Mouse (Mus musculus): ENCODE measurements around the gene Ppp1r3d. TPM values are rescaled to one million over a fixed set of nuclear protein-coding genes. Genes with fewer than 3 reads are reported as not detected.

Gene Ppp1r3d
- polyA plus RNA-seq, 1 experiment, result not detected

DNA sequence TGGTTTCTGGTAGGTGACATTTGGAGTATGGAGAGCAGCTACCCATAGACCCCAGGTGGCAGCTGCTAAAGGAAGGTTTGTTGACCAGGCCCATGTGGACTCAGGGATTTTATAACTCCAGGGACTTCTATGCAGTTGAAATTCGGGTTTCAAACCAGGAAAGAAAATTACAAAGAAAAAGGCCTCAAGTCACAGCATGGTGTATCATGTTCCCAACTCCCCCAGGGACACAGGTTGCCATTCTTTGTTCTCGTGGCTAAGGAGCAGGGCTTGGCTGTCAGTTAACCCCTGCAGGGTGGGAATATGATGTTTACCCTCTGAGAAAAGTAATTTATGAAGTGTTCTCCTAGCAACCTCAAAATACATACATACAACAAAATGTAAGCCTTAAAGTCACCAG is 36.0 kb upstream of the Ppp1r3d start:
- Histone ChIP-seq H3K36me3 (ENCODE audit: control insufficient read depth, insufficient read depth) (no peaks in the 10 kb centered on the region), H3K4me3 (ENCODE audit: insufficient read depth, poor library complexity, severe bottlenecking) (no peak overlapping the region), H3K27me3 (ENCODE audit: control insufficient read depth, insufficient read depth, insufficient read length) (no peaks in the 10 kb centered on the region), H3ac (ENCODE audit: control insufficient read depth, insufficient read length, low read depth) (no peak overlapping the region), H3K79me3 (ENCODE audit: low read depth) (no peaks in the 10 kb centered on the region), H3K79me2 (ENCODE audit: control insufficient read depth, insufficient read depth) (no peaks in the 10 kb centered on the region)
- TF ChIP-seq MAX (IDR thresholded peaks at IDR 0.05) (no peak), MYOG (IDR thresholded peaks at IDR 0.05; ENCODE audit: control insufficient read depth, extremely low read depth, insufficient read length) (no peak), FOSL1 (IDR thresholded peaks at IDR 0.05; ENCODE audit: insufficient read depth, low read length, poor library complexity, severe bottlenecking) (no peak), MYOD1 (IDR thresholded peaks at IDR 0.05; ENCODE audit: control insufficient read depth, insufficient read length, low read depth) (no peak), CEBPB (IDR thresholded peaks at IDR 0.05; ENCODE audit: low read depth) (no peak)

DNA sequence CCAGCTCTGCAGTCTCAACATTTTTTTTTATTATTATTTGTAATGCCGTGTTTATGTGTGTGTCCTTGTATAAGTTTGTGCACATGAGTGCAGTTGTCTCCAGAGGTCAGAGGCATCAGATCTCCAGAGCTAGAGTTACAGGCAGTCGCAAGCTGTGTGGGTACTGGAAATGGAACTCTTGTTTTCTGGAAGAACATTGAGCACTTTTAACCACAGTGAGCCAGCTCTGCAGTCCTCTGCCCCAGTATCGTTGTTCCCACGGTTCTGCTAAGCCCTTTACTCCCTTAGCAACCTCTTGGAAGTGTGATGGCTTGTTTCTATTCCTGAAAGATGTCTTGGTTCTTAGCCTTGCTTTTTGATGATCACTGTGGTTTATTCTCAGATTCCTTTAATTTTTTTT is 35.1 kb upstream of the Ppp1r3d start:
- H3K79me3 ChIP-seq (ENCODE audit: low read depth), result no peaks in the 10 kb centered on the region
- no peak overlapping the region for H3K4me3 ChIP-seq (ENCODE audit: insufficient read depth, poor library complexity, severe bottlenecking)
- H3K36me3 ChIP-seq (ENCODE audit: control insufficient read depth, insufficient read depth), result no peaks in the 10 kb centered on the region
- H3K27me3 ChIP-seq (ENCODE audit: control insufficient read depth, insufficient read depth, insufficient read length), result no peaks in the 10 kb centered on the region
- no peaks in the 10 kb centered on the region for H3K79me2 ChIP-seq (ENCODE audit: control insufficient read depth, insufficient read depth)
- no peak overlapping the region for H3ac ChIP-seq (ENCODE audit: control insufficient read depth, insufficient read length, low read depth)
- TF ChIP-seq USF1 (IDR thresholded peaks at IDR 0.05; ENCODE audit: low read depth), result no peak
- TF ChIP-seq FOSL1 (IDR thresholded peaks at IDR 0.05; ENCODE audit: insufficient read depth, low read length, poor library complexity, severe bottlenecking), result no peak
- TF ChIP-seq CEBPB (IDR thresholded peaks at IDR 0.05; ENCODE audit: low read depth), result no peak
- no peak for TF ChIP-seq MAX (IDR thresholded peaks at IDR 0.05)
- no peak for TF ChIP-seq CTCF (IDR thresholded peaks at IDR 0.05; ENCODE audit: control insufficient read depth, insufficient read depth, insufficient read length)
- TF ChIP-seq MYOG (IDR thresholded peaks at IDR 0.05; ENCODE audit: control insufficient read depth, extremely low read depth, insufficient read length), result no peak
- no peak for TF ChIP-seq MYOD1 (IDR thresholded peaks at IDR 0.05; ENCODE audit: control insufficient read depth, insufficient read length, low read depth)

DNA sequence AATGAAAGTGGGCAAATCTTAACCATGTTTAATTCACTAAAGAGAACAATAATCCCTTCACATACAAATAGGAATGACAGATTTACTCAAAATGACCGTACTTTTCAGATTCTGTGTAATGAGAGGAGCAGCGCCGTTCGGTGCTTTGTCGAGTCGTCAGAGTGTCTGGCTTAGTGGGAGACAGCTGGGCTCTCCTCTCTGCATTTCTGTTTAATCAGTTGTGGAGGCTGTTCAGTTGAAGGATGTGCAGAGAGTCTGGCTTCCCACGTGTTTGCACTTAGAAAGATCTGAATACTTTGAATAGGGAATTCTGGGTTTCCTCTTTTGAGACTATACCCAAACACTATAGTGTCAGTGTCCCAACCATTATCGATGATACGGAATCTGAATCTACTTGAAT is 23.0 kb upstream of the Ppp1r3d start:
- Histone ChIP-seq H3K4me3 (ENCODE audit: insufficient read depth, poor library complexity, severe bottlenecking) (no peak overlapping the region), H3K79me3 (ENCODE audit: low read depth) (no peaks in the 10 kb centered on the region), H3ac (ENCODE audit: control insufficient read depth, insufficient read length, low read depth) (no peak overlapping the region), H3K36me3 (ENCODE audit: control insufficient read depth, insufficient read depth) (no peaks in the 10 kb centered on the region), H3K27me3 (ENCODE audit: control insufficient read depth, insufficient read depth, insufficient read length) (no peaks in the 10 kb centered on the region), H3K79me2 (ENCODE audit: control insufficient read depth, insufficient read depth) (no peaks in the 10 kb centered on the region)
- TF ChIP-seq CTCF (IDR thresholded peaks at IDR 0.05; ENCODE audit: control insufficient read depth, insufficient read depth, insufficient read length), result no peak
- TF ChIP-seq FOSL1 (IDR thresholded peaks at IDR 0.05; ENCODE audit: insufficient read depth, low read length, poor library complexity, severe bottlenecking), result no peak
- no peak for TF ChIP-seq CEBPB (IDR thresholded peaks at IDR 0.05; ENCODE audit: low read depth)
- TF ChIP-seq USF1 (IDR thresholded peaks at IDR 0.05; ENCODE audit: low read depth), result no peak
- no peak for TF ChIP-seq MYOD1 (IDR thresholded peaks at IDR 0.05; ENCODE audit: control insufficient read depth, insufficient read length, low read depth)
- no peak for TF ChIP-seq MYOG (IDR thresholded peaks at IDR 0.05; ENCODE audit: control insufficient read depth, extremely low read depth, insufficient read length)
- no peak for TF ChIP-seq MAX (IDR thresholded peaks at IDR 0.05)

DNA sequence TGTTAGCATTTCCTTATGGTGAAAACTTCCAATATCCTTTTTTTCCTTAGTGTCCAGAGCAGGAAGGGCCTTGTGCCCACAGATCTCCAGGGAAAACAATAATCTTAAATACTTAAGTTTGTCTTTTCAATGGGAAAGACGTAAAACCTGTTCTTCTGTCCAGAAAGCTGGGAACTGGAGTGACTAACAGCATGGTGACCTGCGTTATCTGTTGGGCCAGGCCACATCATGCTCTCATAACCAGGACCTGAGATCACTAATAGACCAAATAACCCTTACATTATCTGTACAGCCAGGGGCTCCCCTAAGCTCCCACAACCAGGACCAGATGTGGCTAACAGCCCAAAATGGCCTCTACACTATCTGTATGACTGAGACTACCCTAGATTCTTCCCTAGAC is 19.6 kb upstream of the Ppp1r3d start:
- TF ChIP-seq MYOD1 (IDR thresholded peaks at IDR 0.05; ENCODE audit: control insufficient read depth, insufficient read length, low read depth) (no peak), CEBPB (IDR thresholded peaks at IDR 0.05; ENCODE audit: low read depth) (no peak), MYOG (IDR thresholded peaks at IDR 0.05; ENCODE audit: control insufficient read depth, extremely low read depth, insufficient read length) (no peak), MAX (IDR thresholded peaks at IDR 0.05) (no peak), FOSL1 (IDR thresholded peaks at IDR 0.05; ENCODE audit: insufficient read depth, low read length, poor library complexity, severe bottlenecking) (no peak), CTCF (IDR thresholded peaks at IDR 0.05; ENCODE audit: control insufficient read depth, insufficient read depth, insufficient read length) (no peak)
- H3K79me2 ChIP-seq (ENCODE audit: control insufficient read depth, insufficient read depth), result no peaks in the 10 kb centered on the region
- H3ac ChIP-seq (ENCODE audit: control insufficient read depth, insufficient read length, low read depth), result no peak overlapping the region
- H3K4me3 ChIP-seq (ENCODE audit: insufficient read depth, poor library complexity, severe bottlenecking), result no peak overlapping the region
- H3K36me3 ChIP-seq (ENCODE audit: control insufficient read depth, insufficient read depth), result no peaks in the 10 kb centered on the region
- no peaks in the 10 kb centered on the region for H3K79me3 ChIP-seq (ENCODE audit: low read depth)
- no peaks in the 10 kb centered on the region for H3K27me3 ChIP-seq (ENCODE audit: control insufficient read depth, insufficient read depth, insufficient read length)

DNA sequence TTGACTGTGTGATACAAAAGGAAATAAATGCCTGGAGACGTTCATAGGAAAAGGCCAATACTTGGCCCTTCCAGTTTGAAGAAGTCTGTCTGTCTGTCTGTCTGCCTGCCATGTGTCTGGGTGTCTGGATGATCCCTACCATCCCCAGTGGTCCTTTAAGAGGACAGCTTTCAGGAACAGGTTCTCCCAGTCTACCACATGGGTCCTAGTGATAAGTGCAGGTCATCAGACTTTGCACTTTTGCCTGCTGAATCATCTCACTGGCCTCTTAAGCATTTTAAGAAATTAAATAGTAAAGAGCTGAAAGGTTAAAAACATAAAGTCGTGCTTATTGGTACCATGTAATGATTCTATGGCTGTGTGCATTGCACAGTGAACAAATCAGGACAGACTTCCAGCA is 19.2 kb upstream of the Ppp1r3d start:
- Histone ChIP-seq H3K79me2 (ENCODE audit: control insufficient read depth, insufficient read depth) (no peaks in the 10 kb centered on the region), H3K79me3 (ENCODE audit: low read depth) (no peaks in the 10 kb centered on the region), H3K36me3 (ENCODE audit: control insufficient read depth, insufficient read depth) (no peaks in the 10 kb centered on the region), H3K27me3 (ENCODE audit: control insufficient read depth, insufficient read depth, insufficient read length) (no peaks in the 10 kb centered on the region), H3K4me3 (ENCODE audit: insufficient read depth, poor library complexity, severe bottlenecking) (no peak overlapping the region), H3ac (ENCODE audit: control insufficient read depth, insufficient read length, low read depth) (no peak overlapping the region)
- TF ChIP-seq CEBPB (IDR thresholded peaks at IDR 0.05; ENCODE audit: low read depth) (no peak), CTCF (IDR thresholded peaks at IDR 0.05; ENCODE audit: control insufficient read depth, insufficient read depth, insufficient read length) (no peak), MYOD1 (IDR thresholded peaks at IDR 0.05; ENCODE audit: control insufficient read depth, insufficient read length, low read depth) (no peak), USF1 (IDR thresholded peaks at IDR 0.05; ENCODE audit: low read depth) (no peak), MYOG (IDR thresholded peaks at IDR 0.05; ENCODE audit: control insufficient read depth, extremely low read depth, insufficient read length) (no peak), MAX (IDR thresholded peaks at IDR 0.05) (no peak), FOSL1 (IDR thresholded peaks at IDR 0.05; ENCODE audit: insufficient read depth, low read length, poor library complexity, severe bottlenecking) (no peak)

DNA sequence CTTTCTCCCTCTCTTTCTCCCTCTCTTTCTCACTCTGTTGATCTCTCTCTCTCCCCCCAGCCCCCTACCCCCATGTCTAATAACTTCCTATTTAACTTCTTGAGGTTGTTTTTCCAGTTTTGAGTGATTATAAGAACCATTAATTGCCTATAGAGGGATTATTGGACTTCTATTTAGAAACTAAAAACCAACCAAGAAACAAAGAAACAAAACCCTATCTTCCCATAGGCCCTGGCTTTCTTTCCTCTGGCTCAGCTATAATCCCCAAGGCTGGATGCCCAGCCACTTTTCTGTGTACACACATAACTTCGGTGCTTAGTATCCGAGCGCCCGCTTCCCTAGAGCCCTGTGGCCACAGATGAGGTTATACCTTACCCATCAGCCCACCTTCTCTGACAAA is 16.0 kb upstream of the Ppp1r3d start, which contains the start of gene Cdh26:
TSS of gene Cdh26 (plus strand) at position 301 of the 400 bp plus-strand sequence.
- H3ac ChIP-seq (ENCODE audit: control insufficient read depth, insufficient read length, low read depth), result no peak within 1 kb of the TSS
- H3K4me3 ChIP-seq (ENCODE audit: insufficient read depth, poor library complexity, severe bottlenecking), result no peak within 1 kb of the TSS
- H3K79me2 ChIP-seq (ENCODE audit: control insufficient read depth, insufficient read depth), result no peaks in the 10 kb centered on the region
- H3K79me3 ChIP-seq (ENCODE audit: low read depth), result no peaks in the 10 kb centered on the region
- TF ChIP-seq FOSL1 (IDR thresholded peaks at IDR 0.05; ENCODE audit: insufficient read depth, low read length, poor library complexity, severe bottlenecking), result no peak
- no peak for TF ChIP-seq CEBPB (IDR thresholded peaks at IDR 0.05; ENCODE audit: low read depth)
- no peak for TF ChIP-seq MAX (IDR thresholded peaks at IDR 0.05)
- TF ChIP-seq USF1 (IDR thresholded peaks at IDR 0.05; ENCODE audit: low read depth), result no peak
- TF ChIP-seq MYOD1 (IDR thresholded peaks at IDR 0.05; ENCODE audit: control insufficient read depth, insufficient read length, low read depth), result no peak
- H3K27me3 ChIP-seq (ENCODE audit: control insufficient read depth, insufficient read depth, insufficient read length), result no peaks in the 10 kb centered on the region
- no peaks in the 10 kb centered on the region for H3K36me3 ChIP-seq (ENCODE audit: control insufficient read depth, insufficient read depth)

Measured in C2C12 (cell line).